Mouse (Mus musculus) forebrain, embryonic 11.5 days (tissue): ENCODE measurements around the gene Rpusd3. TPM values are rescaled to one million over a fixed set of nuclear protein-coding genes. Genes with fewer than 3 reads are reported as not detected.

Experiments
- ATAC-seq: fragments of 200-750 bp; cut with Nextera tagmentation; replicated peaks from 2 replicates; pipeline ENCODE4 v1.8.0; 2017; ENCODE audit warnings: moderate TSS enrichment; ENCODE audit not compliant: low FRiP score
- DNase-seq: peaks from one replicate; pipeline ENCODE4 v3.0.0-alpha.2; 2017; ENCODE audit warnings: low spot score
- H3K27ac ChIP-seq: fragments of 300-500 bp; sonication (generic); 2 replicates; pipeline ENCODE4 v1.5.1; 2014; ENCODE audit warnings: low read depth, low read length
- H3K27me3 ChIP-seq: fragments of 300-500 bp; sonication (generic); 2 replicates; pipeline ENCODE4 v1.6.1; 2014; ENCODE audit warnings: mild to moderate bottlenecking, low read length, mixed read lengths; ENCODE audit not compliant: control insufficient read depth, insufficient read depth
- H3K36me3 ChIP-seq: fragments of 300-500 bp; sonication (generic); 2 replicates; pipeline ENCODE4 v1.6.1; 2014; ENCODE audit warnings: mild to moderate bottlenecking, low read length, moderate library complexity, mixed read lengths; ENCODE audit not compliant: control insufficient read depth, insufficient read depth
- H3K4me1 ChIP-seq: fragments of 300-500 bp; sonication (generic); replicated peaks from 2 replicates; pipeline ENCODE4 v1.6.1; 2014; ENCODE audit warnings: low read length, mixed read lengths; ENCODE audit not compliant: control insufficient read depth, insufficient read depth
- H3K4me2 ChIP-seq: fragments of 300-500 bp; sonication (generic); 2 replicates; pipeline ENCODE4 v1.6.1; 2014; ENCODE audit warnings: low read depth, mild to moderate bottlenecking, low read length, moderate library complexity, mixed read lengths; ENCODE audit not compliant: severe bottlenecking
- H3K4me3 ChIP-seq: fragments of 300-500 bp; sonication (generic); 2 replicates; pipeline ENCODE4 v1.5.1; 2014; ENCODE audit warnings: low read depth, low read length
- H3K9ac ChIP-seq: fragments of 300-500 bp; sonication (generic); 2 replicates; pipeline ENCODE4 v1.6.1; 2014; ENCODE audit warnings: low read length
- H3K9me3 ChIP-seq: fragments of 300-500 bp; sonication (generic); 2 replicates; pipeline ENCODE4 v1.6.1; 2016; ENCODE audit warnings: low read length, mixed read lengths; ENCODE audit not compliant: control insufficient read depth
- WGBS: fragments of 180-500 bp; shearing (Covaris S2); extraction: QIAGEN DNeasy Blood & Tissue Kit; methylation state at CpG from one replicate; pipeline ENCODE4 v1.1.7; 2014; 5-methylcytosine and 5-hydroxymethylcytosine counted together
- polyA plus RNA-seq: library from polyadenylated mRNA; unstranded; fragments of >200 nt; fragmentation: Nextera tagmentation; extraction: Ambion mirVana; gene quantifications from 2 replicates; pipeline ENCODE4 v1.2.1, GENCODE M21; 2014

Gene Rpusd3
- polyA plus RNA-seq, 1 experiment from 2014 or later = 26.7 TPM

GRCm38 (mm10) chr6:113444207-113444965 lies 25.2 kb upstream of the Rpusd3 start:
- H3K27ac ChIP-seq = no peak overlapping the region
- no peaks in the 10 kb centered on the region for H3K9me3 ChIP-seq
- 95% methylated on average over 7 of the region's 8 CpGs for WGBS
- no peak for ATAC-seq
- no peaks in the 10 kb centered on the region for H3K27me3 ChIP-seq
- H3K36me3 ChIP-seq = peaks cover 3% of the 10 kb centered on the region; the same call in 1 of the 2 replicates
- peaks cover 4% of the 10 kb centered on the region; the same call in 1 of the 2 replicates for H3K4me1 ChIP-seq
- no peak overlapping the region for H3K4me2 ChIP-seq
- H3K4me3 ChIP-seq = no peak overlapping the region
- no peak overlapping the region for H3K9ac ChIP-seq
- DNase-seq = peak; percentile 30

- Histone ChIP-seq H3K36me3 (peaks cover 3% of the 10 kb centered on the region; the same call in 1 of the 2 replicates), H3K9me3 (no peaks in the 10 kb centered on the region), H3K4me2 (peak overlapping the region; percentile 62), H3K4me3 (peak overlapping the region; percentile 94), H3K27ac (no peak overlapping the region), H3K9ac (peak overlapping the region; percentile 78), H3K4me1 (peaks cover 4% of the 10 kb centered on the region; the same call in 1 of the 2 replicates), H3K27me3 (no peaks in the 10 kb centered on the region)
- no peak for ATAC-seq
- 49% methylated on average over 12 of the region's 12 CpGs for WGBS
- DNase-seq = peak; percentile 51
Measured at GRCm38 (mm10) chr6:113443091-113443490, 24.0 kb upstream of the Rpusd3 start.

- no peaks in the 10 kb centered on the region for H3K9me3 ChIP-seq
- 0 out of 2 replicates have a peak within 1 kb of the TSS, but pooled peaks have one; percentile 12 for H3K27ac ChIP-seq
- peak within 1 kb of the TSS; percentile 78 for H3K9ac ChIP-seq
- peaks cover 4% of the 10 kb centered on the region; the same call in 1 of the 2 replicates for H3K4me1 ChIP-seq
- H3K27me3 ChIP-seq = no peaks in the 10 kb centered on the region
- H3K4me3 ChIP-seq = peak within 1 kb of the TSS; percentile 94
- DNase-seq = peak; percentile 95
- ATAC-seq = peak; percentile 91
- H3K36me3 ChIP-seq = peaks cover 2% of the 10 kb centered on the region; the same call in 1 of the 2 replicates
- WGBS = under 1% methylated on average over 45 of the region's 45 CpGs
- H3K4me2 ChIP-seq = peak within 1 kb of the TSS; percentile 62
Measured at GRCm38 (mm10) chr6:113442442-113443090, 23.4 kb upstream of the Rpusd3 start, which contains the start of gene Jagn1. Gene Jagn1 (plus strand): TSS chr6:113442569.

GRCm38 (mm10) chr6:113442087-113442441 lies 22.9 kb upstream of the Rpusd3 start:
- no peak overlapping the region for H3K27ac ChIP-seq
- WGBS = 41% methylated on average over 9 of the region's 9 CpGs
- peak overlapping the region; percentile 62 for H3K4me2 ChIP-seq

GRCm38 (mm10) chr6:113441147-113441680 lies 22.1 kb upstream of the Rpusd3 start:
- Histone ChIP-seq H3K4me1 (peaks cover 4% of the 10 kb centered on the region; the same call in 1 of the 2 replicates), H3K9ac (no peak overlapping the region), H3K27ac (no peak overlapping the region), H3K27me3 (no peaks in the 10 kb centered on the region), H3K4me2 (no peak overlapping the region), H3K4me3 (no peak overlapping the region), H3K36me3 (no peaks in the 10 kb centered on the region), H3K9me3 (no peaks in the 10 kb centered on the region)
- DNase-seq (peak; percentile 86), ATAC-seq (no peak)
- WGBS = 56% methylated on average over 7 of the region's 7 CpGs

More at GRCm38 (mm10) chr6:113442087-113442441, 22.9 kb upstream of the Rpusd3 start:
- no peaks in the 10 kb centered on the region for H3K27me3 ChIP-seq
- peaks cover 4% of the 10 kb centered on the region; the same call in 1 of the 2 replicates for H3K4me1 ChIP-seq
- peak overlapping the region; percentile 94 for H3K4me3 ChIP-seq
- H3K36me3 ChIP-seq = no peaks in the 10 kb centered on the region
- peak overlapping the region; percentile 78 for H3K9ac ChIP-seq
- DNase-seq (no peak), ATAC-seq (0 out of 2 replicates have a peak, but pooled peaks have one; percentile 16)
- no peaks in the 10 kb centered on the region for H3K9me3 ChIP-seq

GRCm38 (mm10) chr6:113440686-113441085 lies 21.5 kb upstream of the Rpusd3 start:
- no peak for ATAC-seq
- no peak overlapping the region for H3K4me2 ChIP-seq
- peaks cover 4% of the 10 kb centered on the region; the same call in 1 of the 2 replicates for H3K4me1 ChIP-seq
- 91% methylated on average over 3 of the region's 3 CpGs for WGBS
- H3K27me3 ChIP-seq = no peaks in the 10 kb centered on the region
- no peak overlapping the region for H3K9ac ChIP-seq
- no peaks in the 10 kb centered on the region for H3K9me3 ChIP-seq
- H3K4me3 ChIP-seq = no peak overlapping the region
- H3K36me3 ChIP-seq = no peaks in the 10 kb centered on the region
- H3K27ac ChIP-seq = no peak overlapping the region
- DNase-seq = no peak

- DNase-seq (peak; percentile 33), ATAC-seq (no peak)
- Histone ChIP-seq H3K9me3 (no peaks in the 10 kb centered on the region), H3K36me3 (no peaks in the 10 kb centered on the region), H3K4me3 (no peak overlapping the region), H3K4me2 (no peak overlapping the region), H3K4me1 (peaks cover 4% of the 10 kb centered on the region; the same call in 1 of the 2 replicates), H3K27ac (no peak overlapping the region), H3K27me3 (no peaks in the 10 kb centered on the region), H3K9ac (no peak overlapping the region)
- WGBS = 70% methylated on average over 12 of the region's 12 CpGs
Measured at GRCm38 (mm10) chr6:113438721-113439430, 19.7 kb upstream of the Rpusd3 start.

- no peak overlapping the region for H3K9ac ChIP-seq
- no peak overlapping the region for H3K4me2 ChIP-seq
- DNase-seq = peak; percentile 24
- H3K36me3 ChIP-seq = no peaks in the 10 kb centered on the region
- WGBS = 82% methylated on average over 12 of the region's 12 CpGs
- no peak overlapping the region for H3K4me3 ChIP-seq
- ATAC-seq = no peak
- H3K9me3 ChIP-seq = no peaks in the 10 kb centered on the region
- H3K27me3 ChIP-seq = no peaks in the 10 kb centered on the region
- H3K4me1 ChIP-seq = 0 out of 2 replicates have a peak, but pooled peaks cover 2% of the 10 kb centered on the region
- H3K27ac ChIP-seq = no peak overlapping the region
Measured at GRCm38 (mm10) chr6:113437135-113437534, 18.0 kb upstream of the Rpusd3 start.
